Mouse (Mus musculus) Muller cell, postnatal 12 days (primary cell): ENCODE measurements at regions not wholly inside any gene's neighbourhood (a gene's known extent, or its start where the extent isn't known, plus 50 kb on each side); places are given as distances from the start of the nearest gene placed in this dataset.
"Not testable (repeated sequence)": the region's sequence is repeated elsewhere in the genome, so short reads cannot be mapped to it uniquely, and the experiment has no call there.

ENCODE experiments used
- DNase-seq: peaks from one replicate; pipeline ENCODE4 v3.0.0-alpha.2; 2015; ENCODE audit errors: inconsistent ontology term

DNA sequence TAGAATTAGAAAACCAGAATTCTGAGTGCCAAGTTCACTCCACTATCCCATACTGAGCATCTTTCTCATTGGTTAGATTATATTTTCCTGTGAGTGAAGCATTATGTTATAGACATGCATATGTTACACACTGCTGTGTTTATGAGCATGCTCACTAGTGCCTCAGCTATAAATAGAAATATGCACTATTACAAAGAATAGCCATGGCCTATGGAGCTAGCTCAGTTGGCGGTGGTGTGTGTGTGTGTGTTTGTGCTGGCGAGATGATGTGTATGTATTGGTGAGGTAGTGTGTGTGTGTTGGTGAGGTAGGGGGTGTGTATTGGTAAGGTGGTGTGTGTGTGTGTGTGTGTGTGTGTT is 106.2 kb downstream of the Sec31a start:
- DNase-seq: no peak

GRCm38 (mm10) chr5:100309071-100309806 is 106.8 kb downstream of the Sec31a start:
- no peak for DNase-seq

- DNase-seq: no peak
These were observed 111.6 kb downstream of the Sec31a start for GRCm38 (mm10) chr5:100304403-100304802.

DNA sequence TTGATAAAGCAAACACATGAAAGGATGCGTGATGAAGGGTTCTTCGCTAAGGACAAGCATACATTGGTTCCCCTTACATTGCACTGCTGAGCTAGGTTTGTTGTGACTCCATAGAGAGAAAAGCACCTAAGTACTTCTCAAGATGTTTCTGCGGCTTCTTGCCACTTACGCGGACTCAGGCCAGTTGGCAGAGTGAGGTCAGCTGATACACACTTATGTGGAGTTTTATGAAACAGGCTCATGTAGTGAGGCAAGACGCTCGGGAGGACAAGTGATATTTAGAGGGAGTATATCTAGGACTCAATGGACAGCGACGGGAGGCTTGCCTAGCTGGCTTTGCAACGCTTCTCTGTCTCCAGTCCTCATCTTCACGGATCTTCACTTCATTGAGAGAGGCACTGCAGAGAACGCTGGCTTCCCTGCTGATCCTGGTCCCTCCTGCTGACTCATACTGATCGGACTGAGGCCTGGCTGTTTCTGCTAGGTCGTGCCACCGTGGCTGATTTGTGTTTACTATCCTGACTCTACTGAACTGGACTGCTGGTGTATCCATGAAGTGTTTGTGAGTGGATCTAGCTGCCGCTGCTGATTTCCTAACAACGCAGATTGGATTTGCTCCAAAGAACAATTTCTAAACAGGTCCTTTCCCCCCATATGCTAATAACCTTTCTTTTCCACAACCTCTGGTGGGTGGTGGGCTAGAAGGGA is 113.8 kb downstream of the Sec31a start:
- DNase-seq: no peak

- DNase-seq: no peak
These were observed 116.9 kb downstream of the Sec31a start for GRCm38 (mm10) chr5:100299141-100299540.

- peak; percentile 27 for DNase-seq
These were observed 121.8 kb downstream of the Sec31a start for GRCm38 (mm10) chr5:100294189-100294588.

DNA sequence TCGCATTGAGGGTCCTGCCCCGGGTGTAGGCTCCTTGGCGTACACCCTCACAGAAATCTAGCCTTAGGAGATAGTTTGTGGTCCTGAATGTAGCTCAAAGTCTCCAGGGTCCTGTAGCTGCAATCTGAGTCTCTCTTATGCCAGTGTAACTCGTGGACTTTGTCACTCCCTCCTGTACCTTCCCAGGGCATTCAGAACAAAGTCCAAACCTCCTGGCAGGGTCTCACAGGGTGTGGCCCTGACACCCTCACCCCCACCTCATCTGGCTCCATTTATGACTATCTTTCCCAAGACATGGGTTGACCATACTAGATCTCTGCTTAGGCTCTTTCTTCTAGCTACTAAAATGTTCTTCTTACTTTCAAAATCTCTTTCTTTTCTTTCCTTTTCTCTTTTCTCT is 120.6 kb upstream of the Tmem150c start:
- DNase-seq: no peak

GRCm38 (mm10) chr5:100279474-100279873 is 119.9 kb upstream of the Tmem150c start:
- DNase-seq: no peak

GRCm38 (mm10) chr5:100274674-100275073 is 115.1 kb upstream of the Tmem150c start:
- no peak for DNase-seq

DNA sequence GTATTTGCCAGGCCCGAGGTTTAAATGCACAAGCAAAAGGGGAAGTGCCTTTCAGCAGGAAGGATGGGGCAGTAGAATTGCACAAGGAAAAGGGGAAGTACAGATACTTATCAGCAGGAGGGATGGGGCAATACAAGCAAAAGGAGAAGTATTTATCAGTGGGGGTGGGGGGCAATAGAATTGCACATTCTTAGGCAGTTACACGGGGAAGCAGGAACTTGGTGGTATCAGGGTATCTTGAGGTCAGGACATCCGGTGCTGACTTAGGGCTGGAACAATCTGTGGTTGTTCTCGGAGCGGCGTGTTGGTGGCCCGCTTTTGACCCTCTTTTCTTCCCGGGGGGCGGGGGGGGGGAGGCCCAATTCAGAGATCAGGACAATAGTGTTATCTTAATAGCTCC is 112.4 kb upstream of the Tmem150c start:
- DNase-seq: not testable (repeated sequence)

DNA sequence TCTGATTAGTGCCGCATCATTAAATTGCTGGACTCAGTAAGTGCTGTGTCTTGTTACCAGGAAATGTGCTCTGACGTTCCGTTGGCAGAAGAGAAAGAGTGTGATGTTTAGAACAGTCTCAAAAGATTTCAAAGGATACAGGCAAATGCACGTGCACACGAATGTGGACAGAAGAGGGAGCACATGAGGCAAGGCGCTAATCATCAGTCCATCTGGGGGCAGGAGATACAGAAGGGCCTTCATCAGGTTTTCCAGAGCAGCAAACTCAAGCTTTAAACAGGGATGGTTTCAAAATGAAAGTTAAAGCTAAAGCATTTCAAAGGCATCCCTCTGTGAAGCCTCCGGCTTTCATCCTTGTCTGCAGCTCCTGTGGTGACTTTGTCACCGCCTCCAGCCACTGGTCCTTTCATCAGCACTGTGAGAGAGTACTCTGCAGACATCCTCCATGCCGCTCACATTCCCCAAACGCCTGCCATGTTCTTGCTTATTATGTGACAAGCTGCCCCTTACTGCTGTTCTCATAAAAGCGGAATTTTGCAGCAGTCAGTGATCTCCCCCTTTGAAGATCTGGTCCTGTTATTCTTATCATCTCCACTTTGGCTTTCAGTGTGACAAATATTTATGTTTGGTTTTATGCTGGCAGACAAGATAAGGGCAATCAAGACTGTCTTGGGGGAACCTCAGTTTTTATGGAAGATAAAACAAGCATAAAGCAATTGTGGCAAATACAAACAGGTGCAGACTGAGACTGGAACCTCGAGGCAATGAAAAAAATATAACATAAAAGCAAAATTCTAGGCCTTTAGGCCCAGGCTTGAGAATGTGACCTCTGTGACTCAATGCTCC is 111.5 kb upstream of the Tmem150c start:
- DNase-seq: no peak

DNA sequence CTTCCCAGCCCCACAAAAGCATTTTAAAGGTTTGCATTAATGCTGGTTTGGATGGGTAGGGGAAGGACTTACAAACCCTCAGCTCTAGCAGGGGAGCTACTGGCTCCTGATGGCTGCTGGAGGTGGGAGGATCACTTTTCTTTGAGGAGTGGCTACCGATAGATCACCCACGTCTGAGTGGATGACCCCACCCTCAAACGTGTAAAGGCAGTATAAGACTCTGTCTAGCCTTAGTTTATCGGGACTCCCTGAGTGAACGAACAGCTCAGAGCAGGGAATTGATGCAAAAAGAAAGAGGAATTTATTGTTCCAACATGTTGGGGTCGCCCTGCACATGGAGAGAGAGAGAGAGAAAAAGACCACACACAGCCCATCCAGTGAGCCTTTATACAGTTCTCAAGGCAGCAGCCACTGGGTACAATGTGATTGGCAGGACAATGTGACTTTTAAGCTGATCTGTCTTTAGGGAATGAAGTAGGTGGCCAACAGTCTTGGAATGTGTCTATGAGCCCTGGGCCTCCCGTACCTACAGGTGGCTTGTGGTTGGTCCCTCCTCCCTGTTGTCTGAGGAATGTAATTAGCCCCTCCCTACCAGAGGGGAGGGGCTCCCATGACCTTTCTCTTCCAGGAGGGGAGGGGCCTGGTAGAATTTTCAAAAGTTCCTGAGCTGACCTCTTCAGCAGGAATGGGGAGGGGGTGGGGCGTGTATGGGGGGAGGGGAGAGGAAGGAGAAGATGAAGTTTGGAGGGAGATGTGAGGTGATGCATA is 108.7 kb upstream of the Tmem150c start:
- no peak for DNase-seq

DNA sequence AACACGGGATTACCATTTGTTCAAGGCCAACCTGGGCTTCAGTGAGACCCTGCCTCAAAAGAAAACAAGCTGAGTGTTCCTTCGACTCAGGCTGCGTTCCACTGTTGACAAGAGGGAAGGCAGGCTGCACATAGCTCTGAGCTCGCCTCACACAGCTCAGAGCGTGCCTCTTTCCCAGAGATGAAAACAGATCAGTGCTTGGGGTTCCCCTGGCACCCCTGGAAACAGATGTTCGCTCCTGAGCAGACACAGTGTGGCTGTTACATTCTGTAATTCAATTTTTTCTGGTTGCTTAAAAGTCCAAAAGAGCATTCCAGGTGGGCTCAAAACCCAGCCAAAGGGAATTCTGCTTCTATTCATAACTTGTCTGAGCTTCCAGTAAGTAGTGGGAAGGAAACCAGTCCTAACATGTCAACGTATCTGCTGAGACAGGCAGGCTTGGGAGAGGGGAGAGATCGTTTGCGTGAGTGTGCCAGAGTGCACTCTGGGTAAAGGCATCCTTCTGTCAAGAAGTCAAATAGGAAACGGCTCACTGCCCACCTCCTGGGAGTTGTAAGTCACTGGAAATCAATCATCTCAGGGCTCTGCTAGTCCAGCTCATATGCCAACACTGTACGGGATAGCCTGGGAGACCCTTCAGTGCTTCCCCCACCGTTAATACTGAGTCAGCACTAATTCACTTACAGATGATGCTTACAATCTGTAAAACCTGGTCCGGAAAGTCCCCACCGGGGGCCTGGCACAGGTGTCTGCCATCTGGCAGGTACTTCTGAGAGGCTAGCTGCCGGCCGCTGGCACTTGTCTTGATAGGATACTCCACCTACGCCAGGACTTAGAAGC is 107.3 kb upstream of the Tmem150c start:
- DNase-seq: no peak

DNA sequence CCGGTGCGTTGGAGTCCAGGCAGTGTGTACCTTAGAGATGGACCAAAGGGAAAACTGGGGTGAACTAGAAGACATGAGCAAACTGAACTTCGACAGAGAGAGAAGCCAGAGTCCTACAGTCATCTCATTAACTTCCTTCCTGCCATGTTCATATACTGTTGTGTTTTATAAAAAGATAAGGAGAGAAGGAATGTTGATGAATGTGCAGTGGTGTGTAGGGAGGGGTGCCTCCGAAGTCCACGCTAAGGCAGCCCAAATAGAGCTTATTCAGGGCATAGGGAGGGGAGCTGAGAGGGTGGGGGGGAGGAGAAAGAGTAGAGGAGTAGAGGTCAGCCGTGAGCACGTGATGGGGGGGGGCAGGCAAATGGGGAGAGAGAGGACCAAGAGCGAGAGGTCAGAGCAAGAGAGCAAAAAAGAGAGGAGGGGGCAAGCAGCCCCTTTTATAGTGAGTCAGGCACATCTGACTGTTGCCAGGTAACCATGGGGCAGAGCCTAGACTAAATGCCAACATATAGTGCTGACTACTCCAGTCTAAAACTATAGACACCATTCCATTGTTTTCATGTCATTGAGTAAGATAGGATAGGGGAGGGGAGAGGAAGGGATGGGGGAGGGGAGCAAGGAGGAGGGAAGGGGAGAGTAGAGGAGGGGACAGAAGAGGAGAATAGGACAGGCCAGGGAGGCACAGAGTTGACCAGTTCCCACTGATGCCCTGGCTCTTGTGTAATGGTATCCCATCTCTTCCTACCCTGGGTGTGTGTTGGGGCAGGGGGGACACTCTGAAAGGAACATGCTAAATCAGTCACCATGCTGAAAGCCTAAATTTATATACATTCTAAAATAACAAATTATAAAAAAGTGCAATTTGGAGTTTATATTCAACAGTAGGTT is 100.4 kb upstream of the Tmem150c start:
- DNase-seq: no peak

GRCm38 (mm10) chr5:100258952-100259710 is 99.5 kb upstream of the Tmem150c start:
- peak; percentile 97 for DNase-seq

GRCm38 (mm10) chr5:100255276-100255675 is 95.7 kb upstream of the Tmem150c start:
- DNase-seq: no peak

GRCm38 (mm10) chr5:100252036-100252435 is 92.4 kb upstream of the Tmem150c start:
- DNase-seq: no peak

GRCm38 (mm10) chr5:100249757-100250156 is 90.1 kb upstream of the Tmem150c start:
- no peak for DNase-seq

GRCm38 (mm10) chr5:100248611-100249010 is 89.0 kb upstream of the Tmem150c start:
- no peak for DNase-seq
